Mouse (Mus musculus) kidney, postnatal 0 days (tissue): ENCODE measurements around the gene Nampt. TPM values are rescaled to one million over a fixed set of nuclear protein-coding genes. Genes with fewer than 3 reads are reported as not detected.

Experiments used
- ATAC-seq: fragments of 200-750 bp; cut with Nextera tagmentation; replicated peaks from 2 replicates; pipeline ENCODE4 v1.8.0; 2017; ENCODE audit warnings: low read depth, moderate number of reproducible peaks, moderate TSS enrichment, moderate library complexity; ENCODE audit not compliant: low FRiP score
- DNase-seq: peaks from one replicate; pipeline ENCODE4 v3.0.0-alpha.2; 2016; ENCODE audit warnings: low spot score
- H3K27ac ChIP-seq: fragments of 300-500 bp; sonication (generic); 2 replicates; pipeline ENCODE4 v1.5.1; 2014; ENCODE audit warnings: mild to moderate bottlenecking
- H3K27me3 ChIP-seq: fragments of 300-500 bp; sonication (generic); 2 replicates; pipeline ENCODE4 v1.6.1; 2014; ENCODE audit warnings: low read length, mixed read lengths; ENCODE audit not compliant: insufficient read depth
- H3K36me3 ChIP-seq: fragments of 300-500 bp; sonication (generic); 2 replicates; pipeline ENCODE4 v1.6.1; 2014; ENCODE audit warnings: low read length, mixed read lengths; ENCODE audit not compliant: insufficient read depth
- H3K4me1 ChIP-seq: fragments of 300-500 bp; sonication (generic); replicated peaks from 2 replicates; pipeline ENCODE4 v1.6.1; 2014; ENCODE audit warnings: antibody characterized with exemption, low read length, mixed read lengths; ENCODE audit not compliant: insufficient read depth
- H3K4me2 ChIP-seq: fragments of 300-500 bp; sonication (generic); 2 replicates; pipeline ENCODE4 v1.6.1; 2014; ENCODE audit warnings: mild to moderate bottlenecking, low read length, moderate library complexity, mixed read lengths
- H3K4me3 ChIP-seq: fragments of 300-500 bp; sonication (generic); replicated peaks from 2 replicates; pipeline ENCODE4 v1.5.1; 2014; ENCODE audit warnings: low read depth, low read length
- H3K9ac ChIP-seq: fragments of 300-500 bp; sonication (generic); 2 replicates; pipeline ENCODE4 v1.6.1; 2014; ENCODE audit warnings: low read depth, low read length
- H3K9me3 ChIP-seq: fragments of 300-500 bp; sonication (generic); replicated peaks from 2 replicates; pipeline ENCODE4 v1.6.1; 2016; ENCODE audit warnings: low read length, inconsistent platforms, mixed read lengths
- CTCF ChIP-seq: IDR thresholded peaks from 2 replicates; pipeline ENCODE4 v1.5.1; 2016; ENCODE audit warnings: antibody characterized with exemption, low read depth, mild to moderate bottlenecking, moderate library complexity
- WGBS: fragments of 180-500 bp; shearing (Covaris S2); extraction: QIAGEN DNeasy Blood & Tissue Kit; methylation state at CpG from one replicate; pipeline ENCODE4 v1.1.7; 2014; 5-methylcytosine and 5-hydroxymethylcytosine counted together
- polyA plus RNA-seq: library from polyadenylated mRNA; unstranded; fragments of >200 nt; fragmentation: Nextera tagmentation; extraction: Ambion mirVana; gene quantifications from 2 replicates; pipeline ENCODE4 v1.2.1, GENCODE M21; 2015

Gene Nampt
- polyA plus RNA-seq, 1 experiment from 2014 or later, result 26.8 TPM

- Histone ChIP-seq H3K4me2 (no peak overlapping the region), H3K4me1 (no peaks in the 10 kb centered on the region), H3K36me3 (no peaks in the 10 kb centered on the region), H3K9ac (no peak overlapping the region), H3K27ac (no peak overlapping the region), H3K27me3 (0 out of 2 replicates have a peak, but pooled peaks cover 3% of the 10 kb centered on the region), H3K9me3 (no peaks in the 10 kb centered on the region), H3K4me3 (no peak overlapping the region)
- DNase-seq (no peak), ATAC-seq (no peak)
- TF ChIP-seq CTCF, result no peak
- WGBS, result 45% methylated on average over 12 of the region's 12 CpGs
Measured at GRCm38 (mm10) chr12:32893212-32893611, 73.9 kb downstream of the Nampt start.

- DNase-seq (no peak), ATAC-seq (no peak)
- TF ChIP-seq CTCF, result no peak
- 89% methylated on average over 1 of the region's 1 CpGs for WGBS
- H3K4me2 ChIP-seq, result no peak overlapping the region
- H3K9ac ChIP-seq, result no peak overlapping the region
- H3K27me3 ChIP-seq, result 0 out of 2 replicates have a peak, but pooled peaks cover 3% of the 10 kb centered on the region
- H3K27ac ChIP-seq, result no peak overlapping the region
- no peaks in the 10 kb centered on the region for H3K9me3 ChIP-seq
- no peak overlapping the region for H3K4me3 ChIP-seq
- no peaks in the 10 kb centered on the region for H3K36me3 ChIP-seq
- no peaks in the 10 kb centered on the region for H3K4me1 ChIP-seq
Measured at GRCm38 (mm10) chr12:32895806-32896205, 76.5 kb downstream of the Nampt start.

GRCm38 (mm10) chr12:32896496-32896895, 77.2 kb downstream of the Nampt start:
- Histone ChIP-seq H3K27me3 (0 out of 2 replicates have a peak, but pooled peaks cover 3% of the 10 kb centered on the region), H3K9me3 (no peaks in the 10 kb centered on the region), H3K4me3 (no peak overlapping the region), H3K27ac (no peak overlapping the region), H3K4me1 (no peaks in the 10 kb centered on the region), H3K4me2 (no peak overlapping the region), H3K9ac (no peak overlapping the region), H3K36me3 (no peaks in the 10 kb centered on the region)
- DNase-seq (no peak), ATAC-seq (no peak)
- WGBS, result 74% methylated on average over 7 of the region's 7 CpGs
- no peak for TF ChIP-seq CTCF

GRCm38 (mm10) chr12:32897199-32898120, 78.1 kb downstream of the Nampt start:
- no peak overlapping the region for H3K27ac ChIP-seq
- peak; percentile 77 for ATAC-seq
- 0 out of 2 replicates have a peak, but pooled peaks cover 3% of the 10 kb centered on the region for H3K27me3 ChIP-seq
- no peak overlapping the region for H3K4me2 ChIP-seq
- peak; percentile 92 for TF ChIP-seq CTCF
- no peaks in the 10 kb centered on the region for H3K9me3 ChIP-seq
- H3K36me3 ChIP-seq, result no peaks in the 10 kb centered on the region
- DNase-seq, result peak; percentile 87
- H3K9ac ChIP-seq, result no peak overlapping the region
- WGBS, result 49% methylated on average over 13 of the region's 13 CpGs
- no peaks in the 10 kb centered on the region for H3K4me1 ChIP-seq
- H3K4me3 ChIP-seq, result no peak overlapping the region

GRCm38 (mm10) chr12:32901005-32901404, 81.7 kb downstream of the Nampt start:
- Histone ChIP-seq H3K27me3 (0 out of 2 replicates have a peak, but pooled peaks cover 3% of the 10 kb centered on the region), H3K9ac (no peak overlapping the region), H3K36me3 (no peaks in the 10 kb centered on the region), H3K4me3 (no peak overlapping the region), H3K4me2 (no peak overlapping the region), H3K4me1 (no peaks in the 10 kb centered on the region), H3K9me3 (no peaks in the 10 kb centered on the region), H3K27ac (no peak overlapping the region)
- no peak for TF ChIP-seq CTCF
- no peak for DNase-seq
- no peak for ATAC-seq
- WGBS, result 75% methylated on average over 3 of the region's 3 CpGs

Other genes starting within 250 kb of the Nampt start
- 174 and 179 TPM in 2 replicates for gene Sypl, start 134.3 kb downstream of the Nampt start, polyA plus RNA-seq